Mouse (Mus musculus) intestine, embryonic 14.5 days (tissue): Measurements from ENCODE around the gene Rcl1. TPM values are rescaled to one million over a fixed set of nuclear protein-coding genes. Genes with fewer than 3 reads are reported as not detected.

Experiments
- ATAC-seq: fragments of 200-750 bp; cut with Nextera tagmentation; replicated peaks from 2 replicates; pipeline ENCODE4 v1.8.0; 2017; ENCODE audit warnings: low read depth, moderate number of reproducible peaks, moderate TSS enrichment, moderate library complexity; ENCODE audit not compliant: low FRiP score, low TSS enrichment
- DNase-seq: peaks from one replicate; pipeline ENCODE4 v3.0.0-alpha.2; 2018; ENCODE audit warnings: low spot score
- H3K27ac ChIP-seq: fragments of 300-500 bp; sonication (generic); 2 replicates; pipeline ENCODE4 v1.5.1; 2014; ENCODE audit warnings: low read depth, mild to moderate bottlenecking, control low read depth
- H3K27me3 ChIP-seq: fragments of 300-500 bp; sonication (generic); replicated peaks from 2 replicates; pipeline ENCODE4 v1.6.1; 2014; ENCODE audit warnings: low read length, control low read depth; ENCODE audit not compliant: control insufficient read depth, insufficient read depth
- H3K36me3 ChIP-seq: fragments of 300-500 bp; sonication (generic); 2 replicates; pipeline ENCODE4 v1.6.1; 2014; ENCODE audit warnings: low read length, control low read depth; ENCODE audit not compliant: control insufficient read depth, insufficient read depth
- H3K4me1 ChIP-seq: fragments of 300-500 bp; sonication (generic); replicated peaks from 2 replicates; pipeline ENCODE4 v1.6.1; 2014; ENCODE audit warnings: low read length, control low read depth, mixed read lengths; ENCODE audit not compliant: control insufficient read depth, insufficient read depth
- H3K4me2 ChIP-seq: fragments of 300-500 bp; sonication (generic); 2 replicates; pipeline ENCODE4 v1.6.1; 2014; ENCODE audit warnings: low read length
- H3K4me3 ChIP-seq: fragments of 300-500 bp; sonication (generic); 2 replicates; pipeline ENCODE4 v1.5.1; 2014; ENCODE audit warnings: low read depth, low read length, control low read depth, mixed read lengths
- H3K9ac ChIP-seq: fragments of 300-500 bp; sonication (generic); 2 replicates; pipeline ENCODE4 v1.6.1; 2014; ENCODE audit warnings: mild to moderate bottlenecking, low read length
- H3K9me3 ChIP-seq: fragments of 300-500 bp; sonication (generic); 2 replicates; pipeline ENCODE4 v1.6.1; 2016; ENCODE audit warnings: low read length, control low read depth; ENCODE audit not compliant: control insufficient read depth
- WGBS: fragments of 180-500 bp; shearing (Covaris S2); extraction: QIAGEN DNeasy Blood & Tissue Kit; methylation state at CpG from one replicate; pipeline ENCODE4 v1.1.7; 2014; 5-methylcytosine and 5-hydroxymethylcytosine counted together
- polyA plus RNA-seq: library from polyadenylated mRNA; unstranded; fragments of >200 nt; fragmentation: Nextera tagmentation; extraction: Ambion mirVana; gene quantifications from 2 replicates; pipeline ENCODE4 v1.2.1, GENCODE M21; 2014

Rcl1 gene
- polyA plus RNA-seq, 1 experiment from 2014 or later: 77.2 TPM

DNA sequence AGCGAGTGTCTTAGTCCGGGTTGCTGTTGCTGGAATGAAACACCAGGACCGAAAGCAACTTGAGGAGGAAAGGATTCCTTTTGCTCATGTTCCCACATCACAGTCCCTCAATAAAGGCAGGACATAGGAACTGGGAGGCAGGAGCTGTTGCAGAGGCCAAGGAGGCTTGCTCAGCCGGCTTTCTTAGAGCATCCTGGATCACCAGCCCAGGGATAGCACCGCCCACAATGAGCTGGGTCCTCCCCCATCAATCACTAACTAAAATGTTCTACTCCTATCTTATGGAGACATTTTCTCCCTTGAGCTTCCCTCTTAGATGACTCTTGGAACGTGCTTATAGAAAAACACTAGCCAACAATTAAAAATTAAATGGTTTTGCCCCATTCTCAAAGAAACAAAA, 48.4 kb downstream of the Rcl1 start:
- no peak overlapping the region for H3K9ac ChIP-seq
- H3K36me3 ChIP-seq: peaks cover 12% of the 10 kb centered on the region
- ATAC-seq: no peak
- H3K9me3 ChIP-seq: no peaks in the 10 kb centered on the region
- no peaks in the 10 kb centered on the region for H3K27me3 ChIP-seq
- no peak overlapping the region for H3K27ac ChIP-seq
- no peak overlapping the region for H3K4me3 ChIP-seq
- DNase-seq: no peak
- no peaks in the 10 kb centered on the region for H3K4me1 ChIP-seq
- H3K4me2 ChIP-seq: no peak overlapping the region
- 59% methylated on average over 6 of the region's 6 CpGs for WGBS

DNA sequence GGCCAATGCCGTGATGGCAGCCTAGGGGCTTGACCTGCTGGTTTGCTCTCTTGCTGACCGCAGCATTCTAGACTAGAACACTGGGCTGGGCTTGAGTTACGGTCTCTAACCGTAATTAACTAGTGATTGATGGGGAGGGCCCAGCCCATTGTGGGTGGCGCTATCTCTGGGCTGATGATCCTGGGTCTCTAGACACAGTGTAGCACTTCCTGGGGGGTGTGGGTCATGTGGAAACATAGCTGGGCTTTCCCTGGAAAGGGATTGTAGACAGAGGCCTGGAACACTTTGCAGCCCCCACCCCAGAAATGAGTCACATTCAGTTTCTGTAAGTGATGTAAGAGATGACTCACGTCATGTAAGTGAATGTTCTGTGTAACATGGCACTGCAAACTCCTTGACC, 48.9 kb downstream of the Rcl1 start:
- Histone ChIP-seq H3K27ac (no peak overlapping the region), H3K4me2 (no peak overlapping the region), H3K9me3 (no peaks in the 10 kb centered on the region), H3K36me3 (peaks cover 11% of the 10 kb centered on the region; the same call in 1 of the 2 replicates), H3K4me3 (no peak overlapping the region), H3K27me3 (no peaks in the 10 kb centered on the region), H3K9ac (no peak overlapping the region), H3K4me1 (no peaks in the 10 kb centered on the region)
- WGBS: 41% methylated on average over 6 of the region's 6 CpGs
- no peak for DNase-seq
- ATAC-seq: no peak

DNA sequence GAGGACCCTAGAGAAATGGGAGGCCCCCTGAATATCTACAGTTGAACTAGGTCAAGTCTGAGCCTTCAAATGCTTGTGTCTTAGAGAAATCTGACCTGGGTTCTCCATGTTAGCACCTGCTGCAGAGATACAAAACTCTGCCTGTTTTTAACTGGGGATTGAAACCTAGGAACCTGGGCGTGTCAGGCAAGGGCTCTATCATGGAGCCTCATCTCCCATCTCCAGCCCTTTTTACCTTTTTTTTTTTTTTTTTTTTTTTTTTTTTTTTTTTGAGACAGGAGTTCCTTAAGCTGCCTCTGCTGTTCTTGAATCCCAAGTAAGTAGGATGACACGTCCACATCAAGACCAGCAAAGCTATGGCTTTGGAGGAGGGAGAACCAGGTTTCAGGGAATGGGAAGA, 50.3 kb downstream of the Rcl1 start:
- Histone ChIP-seq H3K36me3 (0 out of 2 replicates have a peak, but pooled peaks cover 3% of the 10 kb centered on the region), H3K9ac (no peak overlapping the region), H3K27me3 (no peaks in the 10 kb centered on the region), H3K9me3 (no peaks in the 10 kb centered on the region), H3K27ac (no peak overlapping the region), H3K4me3 (no peak overlapping the region), H3K4me2 (no peak overlapping the region), H3K4me1 (no peaks in the 10 kb centered on the region)
- DNase-seq (no peak), ATAC-seq (no peak)
- 82% methylated on average over 2 of the region's 2 CpGs for WGBS

DNA sequence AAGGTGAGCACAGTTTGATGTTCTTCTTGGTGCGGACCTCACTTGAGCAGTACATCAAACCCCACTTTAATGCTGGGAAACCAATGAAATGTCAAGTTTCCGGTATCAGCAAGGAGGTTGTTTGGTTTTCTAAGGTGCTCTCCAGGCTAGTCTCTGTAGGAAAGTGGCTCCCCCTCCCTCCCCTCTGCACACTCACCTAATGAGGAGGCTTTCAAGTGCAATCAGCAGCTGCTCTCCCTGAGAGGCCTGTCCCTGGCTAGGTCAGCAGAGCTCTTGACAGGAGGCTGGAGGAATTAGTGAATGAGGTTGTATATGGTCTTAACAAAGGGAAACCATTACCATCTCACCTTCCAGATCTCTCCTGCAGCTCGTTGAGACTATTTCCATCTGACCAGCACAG, 54.4 kb downstream of the Rcl1 start:
- no peaks in the 10 kb centered on the region for H3K9me3 ChIP-seq
- ATAC-seq: no peak
- H3K27ac ChIP-seq: no peak overlapping the region
- DNase-seq: no peak
- H3K9ac ChIP-seq: no peak overlapping the region
- H3K4me2 ChIP-seq: no peak overlapping the region
- no peak overlapping the region for H3K4me3 ChIP-seq
- no peaks in the 10 kb centered on the region for H3K36me3 ChIP-seq
- no peaks in the 10 kb centered on the region for H3K4me1 ChIP-seq
- 64% methylated on average over 3 of the region's 3 CpGs for WGBS
- no peaks in the 10 kb centered on the region for H3K27me3 ChIP-seq

DNA sequence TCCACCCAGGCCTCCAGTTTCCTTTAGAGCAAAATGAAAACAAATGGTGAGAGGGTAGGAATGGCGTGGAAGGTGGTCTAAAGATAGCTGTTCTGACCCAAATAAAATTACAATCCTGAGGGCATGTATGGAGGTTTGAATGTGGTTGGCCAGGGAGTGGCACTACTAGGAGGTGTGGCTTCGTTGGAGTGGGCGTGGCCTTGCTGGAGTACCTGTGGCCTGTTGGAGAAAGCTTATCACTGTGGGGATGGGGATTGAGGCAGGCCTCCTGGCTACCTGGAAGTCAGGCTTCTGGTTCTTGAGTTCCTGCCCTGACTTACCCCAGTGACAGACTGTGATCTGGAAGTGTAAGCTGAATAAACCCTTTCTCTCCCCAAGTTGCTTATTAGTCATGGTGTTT, 55.2 kb downstream of the Rcl1 start:
- Histone ChIP-seq H3K4me1 (no peaks in the 10 kb centered on the region), H3K36me3 (no peaks in the 10 kb centered on the region), H3K9me3 (no peaks in the 10 kb centered on the region), H3K27ac (no peak overlapping the region), H3K4me2 (no peak overlapping the region), H3K27me3 (no peaks in the 10 kb centered on the region), H3K9ac (no peak overlapping the region), H3K4me3 (no peak overlapping the region)
- DNase-seq (no peak), ATAC-seq (no peak)
- WGBS: 61% methylated on average over 3 of the region's 3 CpGs

DNA sequence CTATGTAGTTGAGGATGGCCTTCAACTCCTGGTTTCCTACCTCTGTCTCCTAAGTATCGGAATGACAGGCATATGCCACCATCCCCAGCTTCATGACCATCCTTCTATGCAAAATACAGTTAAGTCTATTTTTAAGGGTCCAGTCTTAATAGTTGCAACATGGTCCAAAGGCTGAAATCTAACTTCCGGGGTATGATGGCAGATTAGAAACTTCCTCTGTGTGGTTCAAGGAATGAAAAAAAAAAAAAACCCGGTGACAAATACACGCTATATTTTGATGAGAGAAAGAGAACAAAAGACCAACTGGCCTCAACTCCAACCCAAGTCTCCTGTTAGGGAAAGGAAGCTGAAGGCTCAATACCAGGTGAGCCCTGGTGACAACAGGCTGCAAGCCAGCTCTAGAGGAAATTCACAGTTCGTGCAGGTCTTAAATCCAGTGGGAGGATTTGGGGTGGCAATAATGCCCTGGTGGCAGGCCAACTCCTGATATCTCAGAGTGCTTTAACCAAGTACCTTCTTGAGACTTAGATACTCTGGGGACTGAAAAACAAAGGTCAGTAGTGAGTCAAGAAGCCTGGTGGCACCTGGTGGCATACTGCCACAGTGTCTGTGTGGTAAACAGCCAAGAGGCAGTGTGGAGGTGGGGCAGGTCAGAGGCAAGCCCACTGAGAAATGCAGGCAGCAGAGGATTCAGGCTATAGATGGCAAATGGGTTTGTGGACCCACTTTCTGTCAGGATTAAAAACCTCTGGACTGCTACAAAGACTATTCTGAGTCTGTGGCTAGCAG, 56.7 kb downstream of the Rcl1 start:
- ATAC-seq (no peak), DNase-seq (no peak)
- Histone ChIP-seq H3K4me3 (no peak overlapping the region), H3K4me2 (no peak overlapping the region), H3K27ac (no peak overlapping the region), H3K36me3 (no peaks in the 10 kb centered on the region), H3K4me1 (no peaks in the 10 kb centered on the region), H3K9ac (no peak overlapping the region), H3K9me3 (no peaks in the 10 kb centered on the region), H3K27me3 (no peaks in the 10 kb centered on the region)
- WGBS: 92% methylated on average over 5 of the region's 5 CpGs

DNA sequence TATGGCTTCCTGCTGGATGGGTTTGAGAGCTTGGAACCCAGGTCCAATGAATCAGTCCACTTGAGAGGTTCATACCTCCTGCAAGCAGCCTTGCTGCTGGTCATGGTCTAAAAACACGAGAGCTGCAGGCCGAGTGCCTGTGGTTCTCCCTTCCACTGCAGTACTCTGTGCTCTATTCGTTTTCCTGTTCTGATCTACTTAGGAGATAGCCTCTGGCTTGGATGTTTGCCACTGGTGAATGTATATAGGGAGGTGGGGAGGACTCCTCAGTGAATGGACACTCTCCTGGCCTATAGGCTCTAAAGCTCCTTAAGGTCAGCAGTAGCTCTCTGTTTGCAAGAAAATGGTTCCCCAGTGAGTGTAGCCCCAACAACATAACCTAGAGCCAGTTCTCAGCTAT, 57.3 kb downstream of the Rcl1 start:
- H3K4me2 ChIP-seq: no peak overlapping the region

DNA sequence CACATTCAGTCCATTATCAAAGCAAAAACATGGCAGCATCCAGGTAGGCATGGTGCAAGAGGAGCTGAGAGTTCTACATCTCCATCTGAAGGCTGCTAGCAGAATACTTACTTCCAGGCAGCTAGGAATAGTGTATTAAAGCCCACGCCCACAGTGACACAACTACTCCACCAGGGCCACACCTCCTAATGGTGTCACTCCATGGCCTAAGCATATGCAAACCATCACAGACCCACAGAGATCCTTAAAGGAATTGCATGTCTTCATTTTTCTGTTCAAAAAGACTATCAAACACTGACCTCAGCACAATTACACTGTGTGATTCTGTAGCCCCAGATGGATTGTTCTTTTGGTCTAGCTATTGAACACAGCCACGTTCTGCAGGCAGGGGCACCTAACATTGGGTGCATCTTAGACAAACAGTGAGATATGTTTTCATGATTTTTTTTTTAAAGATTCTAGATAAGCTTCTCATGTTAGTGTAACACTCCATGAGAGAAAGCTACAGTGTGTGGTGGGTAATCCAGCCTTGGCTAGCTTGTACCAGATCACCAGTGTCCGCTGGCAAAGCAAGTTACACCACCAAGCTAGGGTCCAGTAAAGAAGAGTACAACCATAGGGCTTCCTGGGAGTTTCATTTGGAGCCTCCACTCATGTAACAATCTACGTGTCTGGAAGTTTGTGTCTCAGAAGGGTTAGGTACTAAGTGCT, 62.8 kb downstream of the Rcl1 start:
- DNase-seq (no peak), ATAC-seq (no peak)
- Histone ChIP-seq H3K27me3 (no peaks in the 10 kb centered on the region), H3K36me3 (no peaks in the 10 kb centered on the region), H3K4me1 (no peaks in the 10 kb centered on the region), H3K9me3 (no peaks in the 10 kb centered on the region), H3K4me2 (no peak overlapping the region), H3K9ac (no peak overlapping the region), H3K27ac (no peak overlapping the region), H3K4me3 (no peak overlapping the region)
- WGBS: 81% methylated on average over 4 of the region's 4 CpGs

More for the DNA sequence above, 57.3 kb downstream of the Rcl1 start:
- Histone ChIP-seq H3K27me3 (no peaks in the 10 kb centered on the region), H3K27ac (no peak overlapping the region), H3K9me3 (no peaks in the 10 kb centered on the region), H3K4me3 (no peak overlapping the region), H3K9ac (no peak overlapping the region), H3K36me3 (no peaks in the 10 kb centered on the region), H3K4me1 (no peaks in the 10 kb centered on the region)
- ATAC-seq (no peak), DNase-seq (no peak)
- WGBS: 84% methylated on average over 3 of the region's 3 CpGs
